Mouse (Mus musculus) stomach, postnatal 0 days (tissue): ENCODE results near the gene Golga7b. TPM values are rescaled to one million over a fixed set of nuclear protein-coding genes. Genes with fewer than 3 reads are reported as not detected.

Experiments used
- ATAC-seq: fragments of 200-750 bp; cut with Nextera tagmentation; 2 replicates; pipeline ENCODE4 v1.8.0; 2017; ENCODE audit not compliant: low FRiP score, low TSS enrichment
- DNase-seq: peaks from one replicate; pipeline ENCODE4 v3.0.0-alpha.2; 2016; ENCODE audit warnings: low spot score
- H3K27ac ChIP-seq: fragments of 300-500 bp; sonication (generic); replicated peaks from 2 replicates; pipeline ENCODE4 v1.5.1; 2014; ENCODE audit warnings: mild to moderate bottlenecking, control low read depth
- H3K27me3 ChIP-seq: fragments of 300-500 bp; sonication (generic); 2 replicates; pipeline ENCODE4 v1.6.1; 2014; ENCODE audit warnings: low read length; ENCODE audit not compliant: control insufficient read depth, insufficient read depth
- H3K36me3 ChIP-seq: fragments of 300-500 bp; sonication (generic); 2 replicates; pipeline ENCODE4 v1.6.1; 2014; ENCODE audit warnings: low read length, mixed read lengths; ENCODE audit not compliant: control insufficient read depth, insufficient read depth
- H3K4me1 ChIP-seq: fragments of 300-500 bp; sonication (generic); replicated peaks from 2 replicates; pipeline ENCODE4 v1.6.1; 2014; ENCODE audit warnings: antibody characterized with exemption; ENCODE audit not compliant: control insufficient read depth, insufficient read depth
- H3K4me2 ChIP-seq: fragments of 300-500 bp; sonication (generic); replicated peaks from 2 replicates; pipeline ENCODE4 v1.6.1; 2014; ENCODE audit warnings: low read depth, mild to moderate bottlenecking, control low read depth, moderate library complexity
- H3K4me3 ChIP-seq: fragments of 300-500 bp; sonication (generic); 2 replicates; pipeline ENCODE4 v1.5.1; 2014; ENCODE audit warnings: low read depth, low read length, control low read depth
- H3K9ac ChIP-seq: fragments of 300-500 bp; sonication (generic); 2 replicates; pipeline ENCODE4 v1.6.1; 2014; ENCODE audit warnings: mild to moderate bottlenecking, low read length, control low read depth, mixed read lengths
- H3K9me3 ChIP-seq: fragments of 300-500 bp; sonication (generic); 2 replicates; pipeline ENCODE4 v1.6.1; 2016; ENCODE audit warnings: low read length; ENCODE audit not compliant: control insufficient read depth
- CTCF ChIP-seq: IDR thresholded peaks from 2 replicates; pipeline ENCODE4 v1.5.1; 2016; ENCODE audit warnings: antibody characterized with exemption, low read depth, mild to moderate bottlenecking, moderate library complexity
- EP300 ChIP-seq: optimal IDR thresholded peaks from 2 replicates; pipeline ENCODE3; 2016; ENCODE audit warnings: antibody characterized with exemption
- WGBS: fragments of 180-500 bp; shearing (Covaris S2); extraction: QIAGEN DNeasy Blood & Tissue Kit; methylation state at CpG from one replicate; pipeline ENCODE4 v1.1.7; 2014; 5-methylcytosine and 5-hydroxymethylcytosine counted together
- polyA plus RNA-seq: library from polyadenylated mRNA; unstranded; fragments of >200 nt; fragmentation: Nextera tagmentation; extraction: Ambion mirVana; gene quantifications from 2 replicates; pipeline ENCODE4 v1.2.1, GENCODE M21; 2015

Gene Golga7b
- polyA plus RNA-seq, 1 experiment from 2014 or later: 0.82 TPM

DNA sequence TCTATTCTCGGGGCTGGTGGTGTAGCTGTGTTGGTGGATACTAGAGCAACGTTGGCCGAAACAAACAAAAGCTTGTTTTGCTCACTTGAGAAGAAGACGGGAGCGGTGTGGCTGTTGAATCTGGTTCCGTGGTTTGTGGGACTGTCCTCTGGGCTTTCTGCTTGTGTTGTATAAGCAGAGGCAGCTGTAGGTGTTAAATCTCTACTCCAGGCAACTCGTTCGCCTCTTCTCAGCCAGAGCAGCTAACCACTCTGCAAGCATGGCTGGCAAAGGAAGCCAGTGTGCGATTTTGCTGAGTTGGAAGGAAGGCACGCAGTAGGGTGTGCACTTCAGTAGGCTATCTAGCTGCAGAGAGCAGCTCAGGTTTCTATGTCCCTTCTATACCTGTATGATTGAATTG lies 20.9 kb upstream of the Golga7b start:
- ATAC-seq: no peak
- DNase-seq: no peak
- no peak overlapping the region for H3K4me2 ChIP-seq
- no peaks in the 10 kb centered on the region for H3K9me3 ChIP-seq
- H3K36me3 ChIP-seq: no peaks in the 10 kb centered on the region
- H3K27ac ChIP-seq: no peak overlapping the region
- no peaks in the 10 kb centered on the region for H3K4me1 ChIP-seq
- no peak overlapping the region for H3K4me3 ChIP-seq
- WGBS: 78% methylated on average over 10 of the region's 10 CpGs
- H3K9ac ChIP-seq: no peak overlapping the region
- H3K27me3 ChIP-seq: no peaks in the 10 kb centered on the region
- no peak for TF ChIP-seq CTCF
- no peak for TF ChIP-seq EP300

DNA sequence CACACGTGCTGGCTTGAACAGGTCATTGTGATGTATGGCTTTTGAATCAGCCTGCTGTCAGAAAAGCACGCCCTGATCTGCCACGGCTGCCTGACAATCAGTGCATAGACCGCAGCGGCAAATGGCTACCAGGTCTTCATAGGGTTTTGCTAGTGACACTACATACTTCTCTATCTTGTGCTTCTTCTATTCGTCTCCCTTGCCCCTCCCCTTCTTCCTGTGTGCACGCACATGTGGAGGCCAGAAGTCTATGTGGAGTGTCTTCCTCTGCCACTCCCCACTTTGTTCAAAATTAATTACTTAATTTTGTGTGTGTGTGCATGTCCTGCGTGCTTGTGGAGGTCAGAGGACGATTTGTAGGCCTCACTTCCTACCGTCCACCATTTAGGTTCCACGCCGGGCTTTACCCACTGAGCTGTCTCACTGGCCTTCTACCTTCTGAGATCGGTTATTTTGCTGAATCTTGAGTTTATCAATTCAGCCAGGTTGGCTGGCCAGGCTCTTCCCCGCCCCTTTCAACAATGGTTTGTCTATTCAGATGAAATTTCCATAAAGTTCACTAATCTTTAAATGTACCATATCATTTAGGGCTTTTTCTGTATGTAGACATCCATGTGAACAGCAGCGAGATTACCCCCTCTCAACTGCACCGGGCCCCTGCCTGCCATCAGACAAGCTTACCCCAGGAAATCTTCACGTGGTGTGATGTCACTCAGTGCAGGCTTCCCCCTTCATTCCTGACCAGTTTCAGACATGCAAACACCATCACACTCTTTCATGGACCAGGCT lies 17.7 kb upstream of the Golga7b start:
- ATAC-seq (no peak), DNase-seq (no peak)
- no peak overlapping the region for H3K9ac ChIP-seq
- no peaks in the 10 kb centered on the region for H3K27me3 ChIP-seq
- TF ChIP-seq CTCF: no peak
- H3K27ac ChIP-seq: no peak overlapping the region
- H3K36me3 ChIP-seq: no peaks in the 10 kb centered on the region
- H3K4me3 ChIP-seq: no peak overlapping the region
- no peak overlapping the region for H3K4me2 ChIP-seq
- WGBS: 70% methylated on average over 17 of the region's 17 CpGs
- H3K4me1 ChIP-seq: no peaks in the 10 kb centered on the region
- no peaks in the 10 kb centered on the region for H3K9me3 ChIP-seq

DNA sequence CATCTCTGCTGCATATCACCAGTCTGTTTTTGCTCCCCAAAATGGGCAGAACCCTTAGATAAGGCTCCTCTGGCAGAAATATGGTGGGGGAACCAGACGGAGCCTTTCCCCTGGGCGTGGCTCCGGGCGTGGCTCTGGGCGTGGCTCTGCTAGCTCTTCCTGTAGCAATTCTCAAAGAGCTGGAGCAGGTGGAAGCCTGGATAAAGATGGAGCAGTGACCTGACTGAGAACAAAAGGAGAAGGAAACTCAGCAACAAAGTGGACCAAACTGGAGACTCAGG lies 17.1 kb upstream of the Golga7b start:
- no peak for TF ChIP-seq CTCF
- no peak for TF ChIP-seq EP300
- WGBS: 52% methylated on average over 5 of the region's 5 CpGs
- Histone ChIP-seq H3K9me3 (no peaks in the 10 kb centered on the region), H3K27me3 (no peaks in the 10 kb centered on the region), H3K4me3 (no peak overlapping the region), H3K36me3 (no peaks in the 10 kb centered on the region), H3K4me2 (no peak overlapping the region), H3K27ac (no peak overlapping the region), H3K4me1 (no peaks in the 10 kb centered on the region), H3K9ac (no peak overlapping the region)
- ATAC-seq: no peak
- no peak for DNase-seq

DNA sequence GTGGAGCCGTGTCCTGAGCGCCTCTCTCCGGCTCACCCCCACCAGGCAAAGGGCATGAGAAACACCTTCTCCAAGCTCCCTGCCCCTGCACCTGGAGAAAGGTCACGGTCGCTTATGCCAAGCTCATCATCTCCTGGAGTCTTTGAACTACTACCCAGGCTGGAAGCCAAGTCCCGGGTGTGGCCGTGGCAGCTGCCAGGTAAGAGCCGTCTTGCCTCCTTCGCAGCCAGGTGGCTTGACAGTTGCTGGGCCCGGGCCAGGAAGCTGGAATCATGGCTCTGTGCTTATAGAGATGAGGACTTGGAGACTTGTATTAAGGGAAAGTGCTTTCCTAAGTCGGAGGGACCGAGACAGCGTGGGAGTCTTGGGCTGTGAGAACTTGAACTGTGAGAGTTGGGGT lies 16.4 kb upstream of the Golga7b start:
- Histone ChIP-seq H3K27me3 (no peaks in the 10 kb centered on the region), H3K4me1 (no peaks in the 10 kb centered on the region), H3K9ac (no peak overlapping the region), H3K4me2 (no peak overlapping the region), H3K36me3 (no peaks in the 10 kb centered on the region), H3K27ac (no peak overlapping the region), H3K9me3 (no peaks in the 10 kb centered on the region), H3K4me3 (no peak overlapping the region)
- 72% methylated on average over 13 of the region's 13 CpGs for WGBS
- DNase-seq: no peak
- TF ChIP-seq CTCF: no peak
- no peak for TF ChIP-seq EP300
- no peak for ATAC-seq

DNA sequence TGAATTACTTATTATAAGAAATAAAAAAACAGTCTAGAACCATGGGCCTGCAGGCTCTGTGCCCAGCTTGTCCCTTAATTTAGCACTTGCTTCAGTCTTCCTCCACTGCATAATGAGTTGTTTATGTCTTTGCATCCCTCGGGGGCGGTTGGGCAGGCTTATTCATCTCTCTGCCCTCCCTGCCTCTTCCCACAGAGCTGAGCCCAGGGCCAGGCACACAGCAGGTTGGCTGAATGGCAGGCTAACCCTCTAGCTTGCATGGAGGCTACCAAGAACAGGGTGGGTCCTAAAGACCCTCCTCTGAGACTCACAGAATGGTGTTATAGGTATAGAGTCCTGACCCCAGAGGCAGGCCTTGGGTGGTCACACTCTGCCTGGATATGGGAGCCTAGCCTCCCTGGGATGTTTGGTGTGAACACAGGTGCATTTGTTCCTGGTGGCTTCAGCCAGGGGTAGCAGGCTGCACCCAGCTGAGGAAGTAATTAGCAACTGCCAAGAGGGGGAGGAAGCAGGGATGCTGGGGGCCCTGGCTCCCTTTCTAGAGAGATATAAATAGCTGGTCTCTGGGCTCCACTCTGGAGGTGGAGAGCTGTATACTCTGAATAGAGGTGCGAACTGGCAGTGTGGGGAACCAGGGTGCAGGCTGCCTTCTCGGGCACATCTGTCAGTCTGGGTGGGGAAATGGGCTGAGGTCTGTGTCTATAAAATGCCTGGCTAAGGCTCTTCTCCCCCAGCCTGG lies 9.6 kb upstream of the Golga7b start:
- 17% methylated on average over 4 of the region's 4 CpGs for WGBS
- Histone ChIP-seq H3K9me3 (no peaks in the 10 kb centered on the region), H3K4me3 (no peak overlapping the region), H3K36me3 (no peaks in the 10 kb centered on the region), H3K27ac (no peak overlapping the region), H3K9ac (no peak overlapping the region), H3K4me1 (no peaks in the 10 kb centered on the region), H3K27me3 (no peaks in the 10 kb centered on the region), H3K4me2 (no peak overlapping the region)
- TF ChIP-seq CTCF: no peak
- TF ChIP-seq EP300: no peak
- DNase-seq (no peak), ATAC-seq (no peak)

DNA sequence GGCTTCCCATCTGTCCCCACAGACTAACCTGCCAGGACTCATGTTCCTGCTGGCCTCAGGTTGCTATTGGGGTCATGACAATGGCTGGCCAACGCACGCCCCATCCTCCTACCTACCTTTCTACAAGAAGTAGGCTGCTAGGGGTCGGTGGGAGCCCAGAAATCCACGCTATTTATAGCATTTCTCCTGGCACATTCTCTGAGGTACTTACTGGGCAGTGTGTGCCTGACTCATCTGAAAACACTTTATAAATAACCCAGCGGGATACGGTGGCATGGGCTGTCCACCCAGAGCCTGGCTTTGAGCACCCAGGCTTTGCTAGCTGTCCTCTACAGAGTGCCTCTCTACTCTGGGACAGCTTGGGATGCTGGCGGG lies 9.0 kb upstream of the Golga7b start:
- no peak overlapping the region for H3K4me2 ChIP-seq
- no peak overlapping the region for H3K9ac ChIP-seq
- H3K27me3 ChIP-seq: no peaks in the 10 kb centered on the region
- ATAC-seq (no peak), DNase-seq (no peak)
- 56% methylated on average over 7 of the region's 7 CpGs for WGBS
- H3K36me3 ChIP-seq: no peaks in the 10 kb centered on the region
- no peak overlapping the region for H3K27ac ChIP-seq
- no peaks in the 10 kb centered on the region for H3K4me1 ChIP-seq
- no peak for TF ChIP-seq EP300
- no peak for TF ChIP-seq CTCF
- no peak overlapping the region for H3K4me3 ChIP-seq
- H3K9me3 ChIP-seq: no peaks in the 10 kb centered on the region
